Mouse (Mus musculus): ENCODE results near the gene Vwf.

- TF ChIP-seq CTCF (IDR thresholded peaks at IDR 0.05; ENCODE audit: insufficient read depth, low read depth, low read length) (no peak), POLR2A (IDR thresholded peaks at IDR 0.05; ENCODE audit: insufficient read depth, low read depth, low read length) (no peak)
These were observed 20.1 kb downstream of the Vwf start for GRCm38 (mm10) chr6:125566656-125567055.
